Mouse (Mus musculus) embryonic facial prominence, embryonic 12.5 days (tissue): ENCODE measurements at regions not wholly inside any gene's neighbourhood (a gene's known extent, or its start where the extent isn't known, plus 50 kb on each side); places are given as distances from the start of the nearest gene placed in this dataset.
"Not testable (repeated sequence)": the region's sequence is repeated elsewhere in the genome, so short reads cannot be mapped to it uniquely, and the experiment has no call there.

Experiments
- ATAC-seq: fragments of 200-750 bp; cut with Nextera tagmentation; 2 replicates; pipeline ENCODE4 v1.8.0; 2017; ENCODE audit not compliant: insufficient number of reproducible peaks, insufficient read depth, low FRiP score, low TSS enrichment
- H3K27ac ChIP-seq: fragments of 300-500 bp; sonication (generic); 2 replicates; pipeline ENCODE4 v1.5.1; 2016; ENCODE audit warnings: mild to moderate bottlenecking
- H3K27me3 ChIP-seq: fragments of 300-500 bp; sonication (generic); 2 replicates; pipeline ENCODE4 v1.6.1; 2016; ENCODE audit warnings: mild to moderate bottlenecking, moderate library complexity
- H3K36me3 ChIP-seq: fragments of 300-500 bp; sonication (generic); 2 replicates; pipeline ENCODE4 v1.6.1; 2016; ENCODE audit warnings: mild to moderate bottlenecking
- H3K4me1 ChIP-seq: fragments of 300-500 bp; sonication (generic); 2 replicates; pipeline ENCODE4 v1.6.1; 2016
- H3K4me2 ChIP-seq: fragments of 300-500 bp; sonication (generic); replicated peaks from 2 replicates; pipeline ENCODE4 v1.6.1; 2016; ENCODE audit warnings: mild to moderate bottlenecking, moderate library complexity
- H3K4me3 ChIP-seq: fragments of 300-500 bp; sonication (generic); 2 replicates; pipeline ENCODE4 v1.5.1; 2016; ENCODE audit warnings: mild to moderate bottlenecking
- H3K9ac ChIP-seq: fragments of 300-500 bp; sonication (generic); 2 replicates; pipeline ENCODE4 v1.6.1; 2016; ENCODE audit warnings: mild to moderate bottlenecking, moderate library complexity
- H3K9me3 ChIP-seq: fragments of 300-500 bp; sonication (generic); 2 replicates; pipeline ENCODE4 v1.6.1; 2016; ENCODE audit warnings: mild to moderate bottlenecking, moderate library complexity
- WGBS: fragments of 180-500 bp; shearing (Covaris S2); methylation state at CpG from one replicate; pipeline ENCODE4 v1.1.7; 2016; 5-methylcytosine and 5-hydroxymethylcytosine counted together

GRCm38 (mm10) chr10:30470831-30471230 is 129.7 kb downstream of the Trmt11 start:
- no peaks in the 10 kb centered on the region for H3K4me1 ChIP-seq
- no peak for ATAC-seq
- WGBS = 71% methylated on average over 3 of the region's 3 CpGs

GRCm38 (mm10) chr10:30450616-30451015 is 149.9 kb downstream of the Trmt11 start:
- no peaks in the 10 kb centered on the region for H3K4me1 ChIP-seq
- no peak overlapping the region for H3K4me2 ChIP-seq
- H3K9ac ChIP-seq = no peak overlapping the region
- no peak overlapping the region for H3K27ac ChIP-seq
- no peak for ATAC-seq
- WGBS = 88% methylated on average over 4 of the region's 4 CpGs
- H3K36me3 ChIP-seq = no peaks in the 10 kb centered on the region
- H3K9me3 ChIP-seq = no peaks in the 10 kb centered on the region
- no peak overlapping the region for H3K4me3 ChIP-seq
- no peaks in the 10 kb centered on the region for H3K27me3 ChIP-seq

More at GRCm38 (mm10) chr10:30470831-30471230, 129.7 kb downstream of the Trmt11 start:
- Histone ChIP-seq H3K27me3 (no peaks in the 10 kb centered on the region), H3K36me3 (no peaks in the 10 kb centered on the region), H3K4me2 (no peak overlapping the region), H3K27ac (no peak overlapping the region), H3K4me3 (no peak overlapping the region), H3K9ac (no peak overlapping the region), H3K9me3 (no peaks in the 10 kb centered on the region)

- ATAC-seq = no peak
- Histone ChIP-seq H3K27ac (no peak overlapping the region), H3K4me2 (no peak overlapping the region), H3K9ac (no peak overlapping the region), H3K27me3 (no peaks in the 10 kb centered on the region), H3K36me3 (no peaks in the 10 kb centered on the region), H3K9me3 (no peaks in the 10 kb centered on the region), H3K4me3 (no peak overlapping the region), H3K4me1 (no peaks in the 10 kb centered on the region)
- 88% methylated on average over 2 of the region's 2 CpGs for WGBS
Observed at GRCm38 (mm10) chr10:30447057-30447456, 153.5 kb downstream of the Trmt11 start.

- 72% methylated on average over 1 of the region's 1 CpGs for WGBS
- Histone ChIP-seq H3K4me3 (no peak overlapping the region), H3K9me3 (no peaks in the 10 kb centered on the region), H3K36me3 (no peaks in the 10 kb centered on the region), H3K4me2 (no peak overlapping the region), H3K27ac (no peak overlapping the region), H3K27me3 (no peaks in the 10 kb centered on the region), H3K4me1 (no peaks in the 10 kb centered on the region), H3K9ac (no peak overlapping the region)
- ATAC-seq = no peak
Observed at GRCm38 (mm10) chr10:30446572-30446971, 154.0 kb downstream of the Trmt11 start.

- Histone ChIP-seq H3K9me3 (no peaks in the 10 kb centered on the region), H3K27me3 (no peaks in the 10 kb centered on the region), H3K36me3 (no peaks in the 10 kb centered on the region), H3K9ac (no peak overlapping the region), H3K4me3 (no peak overlapping the region), H3K27ac (no peak overlapping the region), H3K4me1 (no peaks in the 10 kb centered on the region), H3K4me2 (no peak overlapping the region)
- ATAC-seq = no peak
- 58% methylated on average over 2 of the region's 2 CpGs for WGBS
Observed at GRCm38 (mm10) chr10:30439802-30440201, 160.7 kb downstream of the Trmt11 start.

GRCm38 (mm10) chr10:30426420-30426923 is 174.1 kb downstream of the Trmt11 start:
- H3K27me3 ChIP-seq = no peaks in the 10 kb centered on the region
- H3K4me1 ChIP-seq = no peaks in the 10 kb centered on the region
- no peak overlapping the region for H3K4me2 ChIP-seq
- no peaks in the 10 kb centered on the region for H3K9me3 ChIP-seq
- no peak overlapping the region for H3K4me3 ChIP-seq
- H3K36me3 ChIP-seq = no peaks in the 10 kb centered on the region
- no peak overlapping the region for H3K27ac ChIP-seq
- H3K9ac ChIP-seq = no peak overlapping the region
- WGBS = 71% methylated on average over 4 of the region's 4 CpGs
- ATAC-seq = no peak

- H3K27ac ChIP-seq = no peak overlapping the region
- H3K4me2 ChIP-seq = no peak overlapping the region
- no peaks in the 10 kb centered on the region for H3K9me3 ChIP-seq
- no peaks in the 10 kb centered on the region for H3K4me1 ChIP-seq
- 44% methylated on average over 6 of the region's 6 CpGs for WGBS
- H3K4me3 ChIP-seq = no peak overlapping the region
- no peaks in the 10 kb centered on the region for H3K36me3 ChIP-seq
- H3K27me3 ChIP-seq = no peaks in the 10 kb centered on the region
- ATAC-seq = no peak
- H3K9ac ChIP-seq = no peak overlapping the region
Observed at GRCm38 (mm10) chr10:30419391-30420043, 181.0 kb downstream of the Trmt11 start.

GRCm38 (mm10) chr10:30416314-30416713 is 184.2 kb downstream of the Trmt11 start:
- H3K27ac ChIP-seq = no peak overlapping the region
- no peak overlapping the region for H3K4me3 ChIP-seq
- H3K9me3 ChIP-seq = no peaks in the 10 kb centered on the region
- no peak overlapping the region for H3K9ac ChIP-seq
- ATAC-seq = no peak
- no peaks in the 10 kb centered on the region for H3K4me1 ChIP-seq
- no peak overlapping the region for H3K4me2 ChIP-seq
- WGBS = 56% methylated on average over 3 of the region's 3 CpGs
- no peaks in the 10 kb centered on the region for H3K36me3 ChIP-seq
- no peaks in the 10 kb centered on the region for H3K27me3 ChIP-seq

GRCm38 (mm10) chr10:30411736-30412135 is 188.8 kb downstream of the Trmt11 start:
- Histone ChIP-seq H3K4me3 (no peak overlapping the region), H3K36me3 (no peaks in the 10 kb centered on the region), H3K9me3 (no peaks in the 10 kb centered on the region), H3K9ac (no peak overlapping the region), H3K27ac (no peak overlapping the region), H3K4me2 (no peak overlapping the region), H3K4me1 (no peaks in the 10 kb centered on the region), H3K27me3 (no peaks in the 10 kb centered on the region)
- ATAC-seq = no peak

- 29% methylated on average over 13 of the region's 13 CpGs for WGBS
- Histone ChIP-seq H3K4me3 (no peak overlapping the region), H3K9me3 (no peaks in the 10 kb centered on the region), H3K36me3 (no peaks in the 10 kb centered on the region), H3K9ac (no peak overlapping the region), H3K27ac (no peak overlapping the region), H3K4me1 (no peaks in the 10 kb centered on the region), H3K27me3 (no peaks in the 10 kb centered on the region), H3K4me2 (no peak overlapping the region)
- ATAC-seq = no peak; the same call in 1 of the 2 replicates
Observed at GRCm38 (mm10) chr10:30405669-30406393, 194.7 kb downstream of the Trmt11 start.

GRCm38 (mm10) chr10:30370542-30370941 is 170.2 kb upstream of the Cenpw start:
- no peaks in the 10 kb centered on the region for H3K27me3 ChIP-seq
- H3K4me1 ChIP-seq = no peaks in the 10 kb centered on the region
- H3K9me3 ChIP-seq = no peaks in the 10 kb centered on the region
- H3K36me3 ChIP-seq = no peaks in the 10 kb centered on the region
- no peak overlapping the region for H3K9ac ChIP-seq
- no peak overlapping the region for H3K27ac ChIP-seq
- no peak for ATAC-seq
- no peak overlapping the region for H3K4me2 ChIP-seq
- 12% methylated on average over 1 of the region's 1 CpGs for WGBS
- H3K4me3 ChIP-seq = no peak overlapping the region

- H3K36me3 ChIP-seq, H3K27me3 ChIP-seq, H3K4me2 ChIP-seq, H3K9me3 ChIP-seq, H3K4me3 ChIP-seq, H3K4me1 ChIP-seq, H3K27ac ChIP-seq, ATAC-seq, H3K9ac ChIP-seq: not testable (repeated sequence)
Observed at GRCm38 (mm10) chr10:30360811-30361210, 160.5 kb upstream of the Cenpw start.
